Mouse (Mus musculus) kidney, postnatal 25 days (tissue): ENCODE results near the gene Olfr149.
A peak's percentile ranks its signal among the peaks of the same experiment; 100 is the strongest.
"Not testable (repeated sequence)": the region's sequence is repeated elsewhere in the genome, so short reads cannot be mapped to it uniquely, and the experiment has no call there.

Source experiments
- DNase-seq, 2 experiments: peaks; one replicate each; pipeline ENCODE4 v3.0.0; 2021; ENCODE audit warnings: mixed read lengths in 2 of 2

Olfr149 gene

DNA sequence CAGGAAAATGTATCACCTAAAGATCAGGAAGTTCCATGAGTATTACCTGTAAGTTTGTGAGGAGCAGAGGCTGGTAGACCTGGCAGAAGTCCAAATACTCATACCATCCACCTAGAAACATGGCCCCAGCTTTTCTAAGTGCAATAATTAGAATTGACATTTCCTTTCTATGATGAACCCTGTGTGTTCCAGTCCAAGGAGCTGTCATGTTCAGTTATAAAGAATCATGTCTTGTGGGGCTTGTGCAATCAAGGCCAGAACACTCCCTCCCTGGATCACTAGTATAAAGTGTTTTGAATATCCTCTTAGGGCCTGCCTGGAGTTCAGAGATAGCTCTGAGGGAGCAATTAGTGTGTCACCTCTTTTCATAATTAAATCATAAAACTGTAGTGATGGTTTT is at the start of gene Olfr149:
Gene Olfr149 (minus strand): TSS at position 101 of the 400 bp plus-strand sequence.
- DNase-seq: no peak

DNA sequence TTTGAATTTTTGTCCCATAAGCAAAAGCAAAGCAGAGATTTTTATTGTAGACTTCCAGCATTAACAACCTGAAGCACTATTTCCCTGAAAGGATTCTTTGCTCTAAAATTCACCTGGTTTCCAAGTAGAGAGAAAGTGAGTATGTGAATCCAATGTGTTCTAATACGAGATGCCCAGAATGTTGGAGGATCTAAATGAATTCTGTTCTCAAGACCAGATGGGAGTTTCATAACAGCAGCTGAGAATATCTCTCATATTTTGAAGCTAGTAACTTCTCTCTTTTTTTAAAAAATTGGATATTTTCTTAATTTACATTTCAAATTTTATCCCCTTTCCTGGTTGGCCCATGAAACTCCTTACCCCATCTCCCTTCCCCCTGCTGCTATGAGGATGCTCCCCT is 39.5 kb upstream of the Olfr149 start:
- no peak for DNase-seq

DNA sequence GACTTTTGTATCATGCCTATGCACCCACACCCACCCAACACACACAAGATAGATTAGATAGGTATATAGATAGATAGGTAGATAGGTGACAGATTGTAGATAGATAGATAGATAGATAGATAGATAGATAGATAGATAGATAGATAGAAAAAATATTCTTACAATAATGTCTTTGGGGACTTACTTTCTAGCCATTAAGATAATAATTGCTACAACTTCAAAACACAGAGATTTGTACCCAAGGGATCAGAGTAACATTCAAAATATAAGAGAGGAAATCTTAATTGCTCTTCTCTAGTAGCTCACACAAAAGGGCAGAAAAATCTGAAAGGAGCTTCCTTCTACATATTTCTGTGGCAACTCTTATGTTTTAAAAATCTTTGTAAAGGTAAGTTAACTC is 39.0 kb upstream of the Olfr149 start, which contains the start of gene Olfr967:
Gene Olfr967 (plus strand): TSS at position 301 of the 400 bp plus-strand sequence.
- DNase-seq: no peak

DNA sequence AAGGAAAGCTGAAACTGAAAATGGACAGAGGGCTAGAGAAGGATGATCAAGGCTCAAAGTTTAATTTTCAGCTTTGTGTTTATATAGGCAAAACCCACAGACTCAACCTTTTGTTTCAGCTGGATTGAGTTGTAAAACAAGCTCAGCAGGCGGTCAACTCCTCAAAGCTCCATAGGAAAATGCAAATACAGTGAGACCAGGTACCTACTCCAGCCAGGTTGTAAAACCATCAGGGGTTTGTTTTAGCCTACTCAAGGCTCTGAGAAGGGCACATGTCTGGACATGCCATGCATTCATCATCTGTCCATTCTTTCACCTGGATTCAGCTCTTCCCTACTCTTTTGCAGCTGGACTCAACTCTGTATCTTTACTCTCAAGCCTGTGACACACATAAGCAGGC is 33.8 kb upstream of the Olfr149 start:
- no peak for DNase-seq

DNA sequence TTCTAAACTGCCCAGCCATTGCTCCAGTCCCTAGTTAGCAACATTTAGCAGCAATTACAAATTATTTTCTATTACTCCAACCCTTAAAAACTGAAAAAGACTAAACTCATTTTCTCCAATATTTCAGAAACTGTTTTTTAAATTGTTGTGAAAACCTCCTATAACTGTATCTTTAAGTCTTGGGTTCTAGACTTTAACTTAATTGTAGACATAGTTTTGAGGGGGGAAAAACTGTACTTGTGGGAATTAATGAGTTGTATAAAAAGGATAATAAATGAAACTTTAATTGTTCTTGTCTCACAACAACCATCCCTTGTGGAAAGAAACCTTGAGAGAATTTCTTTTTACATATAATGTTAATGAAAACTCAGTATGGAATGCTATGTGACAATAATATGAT is 23.8 kb upstream of the Olfr149 start, which contains the start of gene Olfr150:
Gene Olfr150 (plus strand): TSS at position 301 of the 400 bp plus-strand sequence.
- DNase-seq: no peak

DNA sequence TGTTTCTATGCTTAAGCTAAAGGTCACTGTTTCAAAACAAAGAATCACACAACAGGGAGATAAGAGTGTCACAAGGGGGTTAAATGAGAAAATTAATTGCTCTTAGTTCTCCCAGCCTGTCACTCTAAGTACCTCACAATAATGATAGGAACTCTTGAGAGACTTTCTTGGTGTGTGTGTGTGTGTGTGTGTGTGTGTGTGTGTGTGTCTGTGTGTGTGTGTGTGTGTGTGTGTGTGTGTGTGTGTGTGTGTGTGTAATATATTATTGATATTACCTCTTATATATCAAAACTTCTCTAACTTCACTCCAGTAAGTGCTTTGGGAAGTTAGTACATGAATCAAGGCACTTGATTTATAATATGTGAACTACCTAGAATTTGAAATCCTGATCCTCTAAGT is 4.1 kb upstream of the Olfr149 start, which contains the start of gene Olfr965:
Gene Olfr965 (plus strand): TSS at position 301 of the 400 bp plus-strand sequence.
- DNase-seq: no peak

DNA sequence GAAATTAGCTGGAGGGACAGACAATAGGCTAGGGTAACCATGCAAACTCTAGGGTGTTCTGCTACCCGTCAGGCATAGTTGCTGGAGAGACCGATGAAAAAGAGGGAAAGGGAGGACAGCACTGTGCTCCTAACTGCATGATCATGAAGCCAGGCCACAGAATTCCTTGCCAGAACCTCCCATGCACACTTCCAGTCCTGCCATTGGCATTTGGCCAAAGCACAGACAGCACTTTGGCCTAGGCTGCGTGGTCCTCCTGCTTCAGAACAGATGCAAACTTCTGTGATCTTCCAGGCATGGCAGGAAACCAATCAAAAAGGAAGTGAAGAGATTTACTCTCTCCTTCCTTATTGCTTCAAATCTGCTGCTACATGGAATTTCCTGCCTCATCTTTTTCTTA is 2.0 kb upstream of the Olfr149 start:
- peak; percentile 34 to 35 for DNase-seq

DNA sequence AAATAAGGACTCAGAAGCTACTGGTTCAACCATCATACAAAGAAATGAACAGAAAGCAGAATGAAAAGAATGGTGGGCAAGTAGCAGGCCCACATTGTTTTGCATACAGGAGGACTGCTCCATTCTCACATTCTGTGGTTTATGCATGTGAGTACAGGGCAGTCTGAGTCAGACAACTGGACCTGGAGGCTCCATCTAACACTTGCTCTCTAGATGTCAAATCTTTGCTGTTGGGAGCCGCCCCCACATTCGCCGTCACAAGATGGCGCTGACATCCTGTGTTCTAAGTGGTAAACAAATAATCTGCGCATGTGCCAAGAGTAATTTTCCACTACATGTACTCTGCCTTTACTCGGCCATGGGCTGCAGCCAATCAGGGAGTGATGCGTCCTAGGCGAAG is 5.8 kb downstream of the Olfr149 start:
- not testable (repeated sequence) for DNase-seq

DNA sequence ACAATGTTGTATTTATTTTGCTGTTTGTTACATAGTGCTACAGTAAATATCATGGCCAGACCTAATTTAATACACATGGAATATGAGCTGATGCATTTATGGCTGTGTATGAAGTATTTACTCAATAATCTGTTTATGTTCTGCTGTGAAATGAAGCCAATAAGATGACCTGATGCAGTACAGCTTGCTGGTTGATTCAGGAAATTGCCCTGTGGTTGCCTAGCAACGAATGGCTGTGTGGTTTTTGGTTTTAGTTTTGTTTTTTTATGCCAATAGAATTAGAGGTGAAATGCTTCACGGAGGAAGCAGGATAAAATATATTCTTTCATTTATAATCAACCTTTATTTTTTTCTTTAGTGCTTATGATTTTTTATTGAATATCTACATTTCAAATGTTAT is 27.6 kb downstream of the Olfr149 start:
- no peak for DNase-seq

DNA sequence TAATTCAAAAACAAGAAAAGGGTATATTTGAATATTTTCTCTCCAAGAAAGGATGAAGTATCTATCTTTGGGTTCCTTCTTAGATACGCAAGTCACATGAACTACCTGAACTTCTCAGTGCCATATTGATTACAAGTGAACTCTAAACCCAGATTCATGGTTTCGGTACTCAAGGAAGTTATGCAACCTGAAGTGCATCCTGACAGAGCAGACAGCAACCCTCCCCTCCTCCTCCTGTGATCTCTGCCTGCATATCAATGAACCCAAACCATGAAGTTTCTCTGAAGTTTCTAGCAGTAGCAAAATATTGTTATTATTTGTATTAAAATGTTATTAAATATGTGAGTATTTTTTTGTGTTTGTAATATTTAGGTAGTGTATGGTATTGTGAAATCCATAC is 28.4 kb downstream of the Olfr149 start:
- no peak for DNase-seq

DNA sequence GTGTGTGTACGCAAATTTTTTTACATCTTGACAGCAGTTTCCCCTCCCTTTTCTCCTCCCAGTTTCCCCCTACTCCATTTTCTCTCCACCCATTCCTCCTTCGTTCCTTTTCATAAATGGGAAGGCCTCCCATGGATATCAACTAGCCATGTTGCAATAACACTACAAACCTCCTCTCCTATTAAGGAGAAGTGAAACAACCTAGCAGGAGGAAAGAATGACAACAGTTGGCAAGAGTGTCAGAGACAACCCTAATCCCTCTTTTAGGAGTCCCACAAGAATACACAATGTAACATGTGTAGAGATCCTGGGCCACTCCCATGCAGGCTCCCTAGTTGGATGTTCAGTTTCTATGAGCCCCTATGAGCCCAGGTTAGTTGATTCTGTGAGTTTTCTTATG is 32.1 kb downstream of the Olfr149 start:
- DNase-seq: no peak

DNA sequence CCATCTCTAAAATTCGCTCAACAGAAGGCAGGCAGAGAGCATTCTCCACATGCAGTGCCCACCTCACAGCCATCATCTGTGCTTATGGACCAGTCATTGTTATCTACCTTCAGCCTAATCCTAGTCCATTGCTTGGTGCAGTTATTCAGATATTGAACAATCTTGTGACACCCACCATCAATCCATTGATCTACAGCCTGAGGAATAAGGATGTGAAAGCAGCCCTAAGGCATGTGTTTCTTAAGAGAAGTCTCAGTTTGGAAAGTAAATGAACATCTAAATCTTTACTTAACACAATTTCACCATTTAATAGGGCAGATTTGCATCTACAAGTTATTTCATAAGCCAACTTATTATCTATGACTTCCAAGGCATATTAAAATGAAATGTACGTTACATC is 37.2 kb downstream of the Olfr149 start:
- DNase-seq: no peak

DNA sequence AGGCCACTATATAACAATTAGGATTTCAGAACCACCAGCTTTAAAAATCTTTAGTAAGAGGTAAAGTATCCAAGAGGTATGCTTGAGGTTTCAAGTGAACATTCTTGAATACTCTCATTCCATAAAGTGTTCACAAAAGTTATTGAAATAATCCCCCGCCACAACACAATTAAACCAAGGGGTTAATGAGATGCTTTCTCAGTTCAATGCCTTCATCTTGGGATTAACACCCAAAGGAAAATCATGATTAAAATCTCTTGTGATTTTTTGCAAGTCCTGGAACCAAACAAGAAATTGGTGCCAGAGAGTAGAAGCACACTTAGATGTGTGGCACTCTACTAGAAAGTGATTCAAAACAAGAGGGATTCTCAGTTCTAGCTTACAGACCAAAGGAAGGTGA is 40.0 kb downstream of the Olfr149 start, which contains the start of gene Olfr963:
Gene Olfr963 (plus strand): TSS at position 301 of the 400 bp plus-strand sequence.
- DNase-seq: no peak

DNA sequence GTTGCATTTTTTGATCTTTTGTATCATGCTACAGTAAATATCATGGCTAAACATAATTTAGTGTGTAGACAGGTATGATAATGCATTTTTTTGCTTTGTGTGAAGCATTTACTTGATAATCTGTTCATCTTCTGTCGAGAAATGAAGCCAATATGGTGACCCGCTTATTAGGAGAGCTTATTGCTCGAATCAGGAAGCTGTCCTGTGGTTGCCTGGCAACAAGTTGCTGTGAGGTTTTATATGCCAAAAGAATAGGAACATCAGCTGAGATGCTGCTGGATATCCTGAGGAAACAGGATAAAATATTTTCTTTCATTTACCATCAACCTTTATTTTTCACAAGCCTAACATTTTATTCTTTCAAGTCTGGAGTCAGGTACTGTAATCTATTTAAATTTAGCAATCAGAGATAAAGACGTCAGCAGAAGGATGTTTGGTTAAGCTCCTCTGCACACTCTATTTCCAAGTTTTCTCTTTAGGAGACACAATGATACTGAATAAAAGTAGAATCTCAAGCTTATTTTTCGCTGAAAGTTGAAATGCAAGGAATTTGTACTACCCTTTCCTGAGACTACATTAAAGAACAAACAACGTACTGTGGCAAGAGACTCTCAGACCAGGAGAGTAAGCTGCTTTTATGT is 52.0 kb downstream of the Olfr149 start:
- DNase-seq: no peak
